Mouse (Mus musculus): Measurements from ENCODE around the gene Serpina1f. TPM values are rescaled to one million over a fixed set of nuclear protein-coding genes. Genes with fewer than 3 reads are reported as not detected.
"Not testable (repeated sequence)": the region's sequence is repeated elsewhere in the genome, so short reads cannot be mapped to it uniquely, and the experiment has no call there.

Gene Serpina1f
- polyA plus RNA-seq, 1 experiment from 2014 or later: not detected

DNA sequence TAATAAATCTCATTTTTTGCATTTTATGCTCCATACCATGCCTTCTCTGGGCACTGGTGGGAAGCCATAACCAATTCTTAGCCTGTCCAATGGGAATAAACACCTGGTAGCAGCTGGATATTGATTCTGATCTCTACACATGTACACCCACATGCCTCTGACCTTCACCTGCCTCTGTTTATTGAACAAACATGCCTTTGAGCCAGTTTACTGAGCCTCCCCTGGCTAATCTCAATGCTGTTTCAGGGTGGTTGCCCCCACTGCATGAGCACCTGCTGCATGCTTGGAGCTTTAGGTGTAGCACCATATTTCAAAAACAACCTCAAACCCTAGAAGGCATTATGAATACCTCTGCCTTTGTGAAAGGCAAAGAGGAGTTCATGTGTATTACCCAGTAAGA is 33.3 kb downstream of the Serpina1f start:
- H3K4me1 ChIP-seq (replicated peaks); H3K27ac ChIP-seq; H3K9ac ChIP-seq (replicated peaks); H3K4me2 ChIP-seq; H3K9me3 ChIP-seq; H3K4me3 ChIP-seq (replicated peaks); ATAC-seq (ENCODE audit: insufficient number of reproducible peaks, insufficient read depth, low FRiP score, low TSS enrichment, low read depth); H3K27me3 ChIP-seq; H3K36me3 ChIP-seq: not testable (repeated sequence)

DNA sequence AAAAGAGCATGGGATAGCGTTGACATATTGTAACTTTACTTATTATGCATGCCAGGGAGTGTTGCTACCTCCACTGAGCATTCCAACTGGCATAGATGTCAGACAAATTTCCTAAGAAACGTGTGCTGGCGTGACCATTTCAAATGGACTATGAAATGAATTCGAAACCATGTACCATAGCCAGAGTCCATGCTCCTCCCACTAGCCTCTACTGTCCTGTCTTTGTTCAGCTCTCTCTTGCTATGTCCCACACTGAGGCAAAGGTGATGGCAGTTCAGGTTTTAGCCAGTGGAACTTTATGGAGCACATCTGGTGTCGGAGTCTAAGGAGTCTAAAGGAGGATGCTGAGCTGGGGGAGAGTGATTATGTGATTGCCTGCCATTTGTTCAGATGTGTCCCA is 35.3 kb downstream of the Serpina1f start:
- no peak overlapping the region for H3K4me2 ChIP-seq
- no peak overlapping the region for H3K9ac ChIP-seq (replicated peaks)
- WGBS: 78% methylated on average over 5 of the region's 5 CpGs
- no peaks in the 10 kb centered on the region for H3K9me3 ChIP-seq
- no peak overlapping the region for H3K27ac ChIP-seq
- no peaks in the 10 kb centered on the region for H3K27me3 ChIP-seq
- no peaks in the 10 kb centered on the region for H3K36me3 ChIP-seq
- H3K4me1 ChIP-seq (replicated peaks): no peaks in the 10 kb centered on the region
- H3K4me3 ChIP-seq (replicated peaks): no peak overlapping the region
- ATAC-seq (ENCODE audit: insufficient number of reproducible peaks, insufficient read depth, low FRiP score, low TSS enrichment, low read depth): no peak

DNA sequence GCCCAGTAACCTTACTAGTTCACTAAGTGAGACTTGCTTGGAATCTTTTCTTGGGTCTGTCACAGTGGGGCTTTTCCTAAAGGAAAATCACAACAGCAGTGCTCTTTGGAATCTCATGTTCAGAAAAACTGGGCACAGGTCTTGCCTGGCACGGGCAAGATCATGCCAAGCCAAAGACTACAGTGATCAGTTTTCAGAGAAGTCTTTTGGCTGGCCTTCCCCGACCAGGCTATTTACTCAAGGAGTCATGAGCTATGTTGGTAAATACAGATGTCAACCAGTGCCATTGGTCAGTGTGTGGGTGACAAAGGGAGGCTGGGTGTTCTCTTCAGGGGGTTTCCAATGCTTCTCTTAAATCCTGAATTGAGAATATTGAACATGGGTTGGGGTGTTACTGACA is 36.2 kb downstream of the Serpina1f start:
- Histone ChIP-seq H3K9me3 (no peaks in the 10 kb centered on the region), H3K4me3 (replicated peaks) (no peak overlapping the region), H3K9ac (replicated peaks) (no peak overlapping the region), H3K36me3 (no peaks in the 10 kb centered on the region), H3K4me1 (replicated peaks) (no peaks in the 10 kb centered on the region), H3K27ac (no peak overlapping the region), H3K4me2 (no peak overlapping the region), H3K27me3 (no peaks in the 10 kb centered on the region)
- 82% methylated on average over 2 of the region's 2 CpGs for WGBS
- no peak for ATAC-seq (ENCODE audit: insufficient number of reproducible peaks, insufficient read depth, low FRiP score, low TSS enrichment, low read depth)

DNA sequence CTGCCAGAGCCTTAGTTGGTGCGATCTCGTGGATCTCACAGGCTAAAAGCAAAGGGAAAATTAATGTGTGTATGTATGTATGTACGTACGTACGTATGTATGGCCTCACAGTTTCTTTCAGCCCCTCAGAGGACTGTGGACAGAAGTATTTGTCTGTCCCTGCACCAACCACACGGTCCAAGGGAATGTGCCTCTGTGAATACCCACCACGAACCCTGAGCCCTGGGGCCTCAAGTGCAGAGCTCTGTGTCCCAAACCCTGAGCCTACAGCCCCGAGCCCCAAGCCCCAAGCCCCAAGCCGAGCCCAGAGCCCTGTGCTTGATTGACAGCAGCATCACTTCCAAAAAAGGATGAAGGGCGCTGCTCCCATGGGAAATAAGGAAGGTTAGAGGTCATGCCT is 37.3 kb downstream of the Serpina1f start:
- H3K9ac ChIP-seq (replicated peaks): no peak overlapping the region
- no peak for ATAC-seq (ENCODE audit: insufficient number of reproducible peaks, insufficient read depth, low FRiP score, low TSS enrichment, low read depth)
- 87% methylated on average over 10 of the region's 10 CpGs for WGBS
- H3K4me3 ChIP-seq (replicated peaks): no peak overlapping the region
- H3K4me1 ChIP-seq (replicated peaks): no peaks in the 10 kb centered on the region
- no peaks in the 10 kb centered on the region for H3K27me3 ChIP-seq
- H3K27ac ChIP-seq: no peak overlapping the region
- no peak overlapping the region for H3K4me2 ChIP-seq
- no peaks in the 10 kb centered on the region for H3K36me3 ChIP-seq
- no peaks in the 10 kb centered on the region for H3K9me3 ChIP-seq

DNA sequence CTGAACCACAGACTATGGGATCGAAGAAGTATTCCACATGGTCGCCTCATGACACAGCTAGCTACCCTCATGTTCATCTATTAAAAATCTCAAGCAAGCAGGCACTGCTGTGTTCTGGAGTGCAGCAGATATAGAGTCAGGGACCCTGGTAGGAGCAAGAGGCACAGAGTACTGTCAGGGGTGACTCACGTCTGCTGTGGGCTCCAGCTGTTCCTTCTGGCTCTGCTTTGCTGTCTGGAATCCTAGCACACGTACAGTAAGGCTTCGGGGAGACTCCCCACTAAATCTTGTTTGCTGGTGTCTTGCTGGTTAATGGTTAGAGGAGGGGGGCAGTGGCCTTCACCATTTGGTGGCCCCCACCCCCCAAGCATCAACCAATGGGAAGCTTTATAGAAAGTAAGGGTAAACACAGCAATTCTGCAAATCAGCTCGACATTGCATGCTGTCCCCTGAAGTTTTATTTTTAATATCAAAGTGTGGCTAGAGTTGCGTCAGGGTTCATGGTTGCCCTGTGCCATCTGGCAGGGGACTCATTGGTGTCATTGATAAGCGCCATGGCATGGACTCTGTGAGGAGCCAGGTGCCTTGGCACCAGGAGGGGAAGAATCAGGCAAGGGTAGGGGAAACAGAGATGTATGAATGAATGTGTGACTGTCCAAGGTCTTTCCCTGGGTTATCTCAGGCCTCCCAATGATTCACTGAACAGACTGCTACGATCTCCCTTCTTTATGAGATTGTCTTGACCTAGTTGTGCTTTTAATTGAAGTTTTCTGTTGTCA is 38.3 kb downstream of the Serpina1f start, which contains the start of gene Serpina6:
Gene Serpina6 (minus strand): TSS at position 365 of the 779 bp plus-strand sequence.
- Histone ChIP-seq H3K27me3 (no peaks in the 10 kb centered on the region), H3K4me3 (replicated peaks) (no peak within 1 kb of the TSS), H3K9ac (replicated peaks) (no peak within 1 kb of the TSS), H3K9me3 (no peaks in the 10 kb centered on the region), H3K4me1 (replicated peaks) (no peaks in the 10 kb centered on the region), H3K27ac (no peak within 1 kb of the TSS), H3K36me3 (no peaks in the 10 kb centered on the region), H3K4me2 (no peak within 1 kb of the TSS)
- ATAC-seq (ENCODE audit: insufficient number of reproducible peaks, insufficient read depth, low FRiP score, low TSS enrichment, low read depth): no peak
- 77% methylated on average over 9 of the region's 9 CpGs for WGBS

DNA sequence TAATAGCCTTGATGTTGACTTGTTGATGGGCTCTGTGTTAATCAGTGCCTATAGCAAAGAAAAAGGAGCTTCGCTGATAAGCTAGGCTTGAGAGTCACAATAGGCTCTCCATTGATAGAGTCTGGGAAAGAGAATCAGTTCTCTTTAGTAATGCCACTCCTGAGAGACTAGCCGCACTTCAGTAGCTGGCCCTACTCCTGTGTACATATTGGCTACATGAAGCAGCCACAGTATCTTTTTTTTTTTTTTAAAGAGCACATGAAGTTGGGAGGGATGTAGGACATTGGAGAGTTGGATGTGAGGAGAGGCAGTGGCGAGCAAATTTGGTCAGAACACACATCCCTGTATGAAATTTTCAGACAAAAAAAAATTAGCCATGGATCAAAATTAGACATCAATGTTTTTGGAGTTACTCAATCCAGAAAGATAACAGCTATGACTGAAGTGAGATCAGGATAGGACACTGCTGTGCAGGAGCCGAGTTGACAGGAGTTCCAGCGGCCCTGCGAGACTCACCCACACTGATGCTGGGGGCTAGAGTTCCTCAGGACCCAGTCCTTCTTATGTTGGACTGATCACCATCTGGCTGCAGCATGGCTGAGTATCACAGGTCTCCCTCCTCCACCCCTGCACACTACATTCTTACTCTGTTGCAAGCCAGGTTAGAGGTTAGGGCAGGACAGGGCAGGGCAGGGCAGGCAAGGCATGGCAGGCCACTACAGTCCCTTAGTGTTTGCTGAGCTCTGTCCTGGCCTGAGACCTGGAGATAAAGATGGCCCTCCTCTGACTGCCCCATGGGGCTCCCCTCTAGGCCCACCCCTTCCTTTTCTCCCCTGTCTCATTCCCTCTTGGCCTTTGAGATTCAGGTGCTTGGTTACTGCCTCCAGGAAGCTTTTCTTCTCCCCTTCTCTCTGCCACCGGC is 39.9 kb downstream of the Serpina1f start:
- 84% methylated on average over 7 of the region's 7 CpGs for WGBS
- Histone ChIP-seq H3K4me1 (replicated peaks) (no peaks in the 10 kb centered on the region), H3K36me3 (no peaks in the 10 kb centered on the region), H3K27ac (no peak overlapping the region), H3K27me3 (no peaks in the 10 kb centered on the region), H3K9ac (replicated peaks) (no peak overlapping the region), H3K4me3 (replicated peaks) (no peak overlapping the region), H3K4me2 (no peak overlapping the region), H3K9me3 (no peaks in the 10 kb centered on the region; the same call in 1 of the 2 replicates)
- no peak for ATAC-seq (ENCODE audit: insufficient number of reproducible peaks, insufficient read depth, low FRiP score, low TSS enrichment, low read depth)

DNA sequence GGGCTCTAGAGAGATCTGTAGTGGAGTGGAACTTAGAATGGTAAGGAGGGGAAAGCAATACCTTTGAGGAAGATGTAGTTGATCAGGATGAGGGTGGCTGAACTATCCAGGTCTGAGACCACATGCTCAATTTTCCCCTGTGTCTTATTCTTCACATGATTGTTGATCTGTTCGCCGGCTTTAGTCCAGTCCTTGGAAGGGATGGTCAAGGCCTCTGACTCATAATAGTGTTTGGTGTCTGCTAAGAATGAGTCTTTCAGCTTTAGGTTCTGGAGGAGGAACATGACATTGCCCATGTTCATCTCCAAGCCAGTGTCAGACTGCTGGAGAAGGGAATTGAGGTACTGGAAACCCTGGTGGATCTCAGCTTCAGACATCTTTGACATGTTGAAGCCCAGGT is 41.5 kb downstream of the Serpina1f start:
- H3K4me2 ChIP-seq: no peak overlapping the region
- H3K4me3 ChIP-seq (replicated peaks): no peak overlapping the region
- H3K36me3 ChIP-seq: no peaks in the 10 kb centered on the region
- H3K9me3 ChIP-seq: peaks cover 3% of the 10 kb centered on the region; the same call in 1 of the 2 replicates
- H3K27ac ChIP-seq: no peak overlapping the region
- H3K4me1 ChIP-seq (replicated peaks): no peaks in the 10 kb centered on the region
- no peak overlapping the region for H3K9ac ChIP-seq (replicated peaks)
- ATAC-seq (ENCODE audit: insufficient number of reproducible peaks, insufficient read depth, low FRiP score, low TSS enrichment, low read depth): no peak
- no peaks in the 10 kb centered on the region for H3K27me3 ChIP-seq
- 92% methylated on average over 2 of the region's 2 CpGs for WGBS

DNA sequence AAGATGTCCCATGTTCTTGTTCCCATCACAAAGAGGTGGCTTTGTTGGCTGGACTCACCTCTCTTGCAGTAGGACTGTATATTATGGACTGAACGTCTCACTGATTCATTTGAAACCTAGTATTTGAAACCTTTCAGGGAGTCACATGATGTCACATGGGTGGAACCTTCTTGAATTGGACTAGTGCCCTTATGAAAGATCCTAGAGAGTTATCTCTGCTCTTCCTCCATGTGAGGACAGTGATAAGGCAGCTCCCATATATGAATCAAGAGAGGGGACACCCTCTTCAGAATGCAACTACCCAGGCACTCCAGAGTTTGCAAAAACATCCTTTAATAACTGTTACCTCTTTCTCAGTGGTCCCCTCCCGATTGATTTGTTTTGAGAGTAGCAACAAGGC is 49.0 kb downstream of the Serpina1f start:
- Histone ChIP-seq H3K4me3 (replicated peaks) (no peak overlapping the region), H3K4me2 (no peak overlapping the region), H3K27ac (no peak overlapping the region), H3K9me3 (peaks cover 3% of the 10 kb centered on the region; the same call in 1 of the 2 replicates), H3K9ac (replicated peaks) (no peak overlapping the region), H3K27me3 (no peaks in the 10 kb centered on the region), H3K4me1 (replicated peaks) (no peaks in the 10 kb centered on the region), H3K36me3 (no peaks in the 10 kb centered on the region)
- no peak for ATAC-seq (ENCODE audit: insufficient number of reproducible peaks, insufficient read depth, low FRiP score, low TSS enrichment, low read depth)
- 82% methylated on average over 2 of the region's 2 CpGs for WGBS

DNA sequence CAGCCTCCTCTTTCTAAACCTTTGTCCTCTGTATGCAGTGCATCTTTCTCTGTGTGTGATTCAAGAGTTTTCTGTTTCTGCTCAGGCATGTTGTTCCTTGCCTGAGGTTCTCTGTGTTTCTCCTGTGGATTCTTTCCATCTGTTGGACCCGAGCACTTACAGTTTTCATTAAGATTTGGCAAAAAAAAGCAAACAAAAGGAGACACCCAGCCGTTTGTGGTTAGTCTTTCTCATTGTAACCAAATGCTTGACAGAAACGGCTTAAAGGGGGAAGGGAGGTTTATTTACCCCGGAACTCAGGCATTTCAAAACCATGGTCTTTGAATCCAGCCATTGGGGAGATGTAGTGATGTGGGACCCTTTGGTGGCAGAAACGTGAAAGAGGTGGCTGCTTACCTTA is 50.7 kb downstream of the Serpina1f start:
- WGBS: 48% methylated on average over 5 of the region's 5 CpGs

DNA sequence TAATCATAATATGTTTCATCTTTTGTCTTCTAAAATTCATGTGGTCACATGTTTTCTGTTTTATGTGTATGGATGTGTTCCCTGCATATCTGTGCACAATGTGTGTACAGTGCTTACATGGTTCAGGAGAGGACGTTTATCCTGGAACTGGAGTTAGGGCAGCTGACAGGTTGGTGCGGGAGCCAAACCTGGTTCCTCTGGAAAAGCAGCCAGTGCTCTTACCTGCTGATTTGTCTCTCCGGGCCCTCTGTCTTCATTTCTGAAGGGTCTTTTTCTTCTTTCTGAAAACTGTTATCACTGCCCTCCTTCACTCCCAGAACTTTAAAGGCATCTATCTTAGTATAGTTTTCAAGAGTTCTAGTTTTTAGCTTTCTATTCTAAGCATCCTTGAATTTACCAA is 51.5 kb downstream of the Serpina1f start:
- 79% methylated on average over 3 of the region's 3 CpGs for WGBS
- no peaks in the 10 kb centered on the region for H3K27me3 ChIP-seq
- no peak overlapping the region for H3K9ac ChIP-seq (replicated peaks)
- H3K4me2 ChIP-seq: no peak overlapping the region
- H3K27ac ChIP-seq: no peak overlapping the region
- H3K9me3 ChIP-seq: no peaks in the 10 kb centered on the region
- H3K4me1 ChIP-seq (replicated peaks): no peaks in the 10 kb centered on the region
- no peak overlapping the region for H3K4me3 ChIP-seq (replicated peaks)
- no peak for ATAC-seq (ENCODE audit: insufficient number of reproducible peaks, insufficient read depth, low FRiP score, low TSS enrichment, low read depth)
- H3K36me3 ChIP-seq: no peaks in the 10 kb centered on the region

More for the DNA sequence above, 50.7 kb downstream of the Serpina1f start:
- H3K4me3 ChIP-seq (replicated peaks): no peak overlapping the region
- H3K4me1 ChIP-seq (replicated peaks): no peaks in the 10 kb centered on the region
- H3K27me3 ChIP-seq: no peaks in the 10 kb centered on the region
- no peak overlapping the region for H3K9ac ChIP-seq (replicated peaks)
- H3K27ac ChIP-seq: no peak overlapping the region
- H3K36me3 ChIP-seq: no peaks in the 10 kb centered on the region
- no peak overlapping the region for H3K4me2 ChIP-seq
- no peak for ATAC-seq (ENCODE audit: insufficient number of reproducible peaks, insufficient read depth, low FRiP score, low TSS enrichment, low read depth)
- no peaks in the 10 kb centered on the region for H3K9me3 ChIP-seq

DNA sequence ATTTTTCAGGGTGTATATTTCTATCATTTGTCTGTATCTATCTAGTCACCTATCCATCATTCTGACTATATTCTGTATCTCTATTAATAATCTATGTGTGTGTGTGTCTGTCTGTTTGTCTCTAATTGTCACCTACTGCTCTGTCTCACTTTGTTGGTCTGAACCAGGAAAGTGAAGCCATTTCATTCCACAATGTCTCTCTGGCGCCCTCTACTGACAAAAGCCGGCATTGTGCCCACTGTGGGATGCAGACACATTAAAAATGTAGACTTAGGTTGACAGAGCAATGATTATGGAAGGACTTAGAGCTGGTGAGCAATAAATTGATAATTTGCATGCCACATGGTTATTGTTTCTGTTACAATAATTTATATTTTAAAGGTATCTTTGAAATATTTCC is 52.0 kb downstream of the Serpina1f start:
- Histone ChIP-seq H3K9ac (replicated peaks) (no peak overlapping the region), H3K4me1 (replicated peaks) (no peaks in the 10 kb centered on the region), H3K27me3 (no peaks in the 10 kb centered on the region), H3K4me3 (replicated peaks) (no peak overlapping the region), H3K9me3 (no peaks in the 10 kb centered on the region), H3K4me2 (no peak overlapping the region), H3K27ac (no peak overlapping the region), H3K36me3 (no peaks in the 10 kb centered on the region)
- no peak for ATAC-seq (ENCODE audit: insufficient number of reproducible peaks, insufficient read depth, low FRiP score, low TSS enrichment, low read depth)
- WGBS: 2% methylated on average over 2 of the region's 2 CpGs

All from limb, embryonic 12.5 days (tissue).